Mouse (Mus musculus): Measurements from ENCODE around the gene Svs5. TPM values are rescaled to one million over a fixed set of nuclear protein-coding genes. Genes with fewer than 3 reads are reported as not detected.

Gene Svs5
- polyA plus RNA-seq, 1 experiment from 2014 or later, result not detected

Small RNAs within 50 kb of the gene (microRNA-seq; reads per million reads assigned to microRNA genes)
- not detected for gene Mir7678

Other genes starting within 250 kb of the Svs5 start
- gene Kcns1, start 161.6 kb upstream of the Svs5 start, polyA plus RNA-seq (2015; fragmentation: Nextera tagmentation; extraction: Ambion mirVana), result 0.16 and 0.23 TPM in 2 replicates
- gene Wfdc5, start 150.0 kb upstream of the Svs5 start, polyA plus RNA-seq (2015; fragmentation: Nextera tagmentation; extraction: Ambion mirVana), result not detected in 2 replicates
- not detected in 2 replicates for gene Wfdc12, start 142.1 kb upstream of the Svs5 start, polyA plus RNA-seq (2015; fragmentation: Nextera tagmentation; extraction: Ambion mirVana)
- gene Wfdc15a, start 132.6 kb upstream of the Svs5 start, polyA plus RNA-seq (2015; fragmentation: Nextera tagmentation; extraction: Ambion mirVana), result not detected in 2 replicates
- gene Wfdc15b, start 111.1 kb upstream of the Svs5 start, polyA plus RNA-seq (2015; fragmentation: Nextera tagmentation; extraction: Ambion mirVana), result not detected in 2 replicates
- not detected in 2 replicates for gene Svs2, start 94.3 kb upstream of the Svs5 start, polyA plus RNA-seq (2015; fragmentation: Nextera tagmentation; extraction: Ambion mirVana)
- gene Svs3b, start 76.1 kb upstream of the Svs5 start, polyA plus RNA-seq (2015; fragmentation: Nextera tagmentation; extraction: Ambion mirVana), result not detected in 2 replicates
- gene Svs4, start 54.3 kb upstream of the Svs5 start, polyA plus RNA-seq (2015; fragmentation: Nextera tagmentation; extraction: Ambion mirVana), result not detected in 2 replicates
- gene Svs3a, start 43.5 kb upstream of the Svs5 start, polyA plus RNA-seq (2015; fragmentation: Nextera tagmentation; extraction: Ambion mirVana), result not detected in 2 replicates
- gene Svs6, start 16.0 kb upstream of the Svs5 start, polyA plus RNA-seq (2015; fragmentation: Nextera tagmentation; extraction: Ambion mirVana), result not detected in 2 replicates
- 0.36 TPM in 1 of 2 replicates, not detected in the other for gene Slpi, start 56.4 kb downstream of the Svs5 start, polyA plus RNA-seq (2015; fragmentation: Nextera tagmentation; extraction: Ambion mirVana)
- not detected in 2 replicates for gene Rbpjl, start 70.4 kb downstream of the Svs5 start, polyA plus RNA-seq (2015; fragmentation: Nextera tagmentation; extraction: Ambion mirVana)
- gene Matn4, start 72.4 kb downstream of the Svs5 start, polyA plus RNA-seq (2015; fragmentation: Nextera tagmentation; extraction: Ambion mirVana), result 0.26 and 0.39 TPM in 2 replicates
- 6.5 and 7.3 TPM in 2 replicates for gene Sdc4, start 111.1 kb downstream of the Svs5 start, polyA plus RNA-seq (2015; fragmentation: Nextera tagmentation; extraction: Ambion mirVana)
- gene Sys1, start 124.2 kb downstream of the Svs5 start, polyA plus RNA-seq (2015; fragmentation: Nextera tagmentation; extraction: Ambion mirVana), result 77.6 and 81.1 TPM in 2 replicates
- 4.5 and 5.2 TPM in 2 replicates for gene Gm20458, start 128.2 kb downstream of the Svs5 start, polyA plus RNA-seq (2015; fragmentation: Nextera tagmentation; extraction: Ambion mirVana)
- gene Trp53tg5, start 141.0 kb downstream of the Svs5 start, polyA plus RNA-seq (2015; fragmentation: Nextera tagmentation; extraction: Ambion mirVana), result not detected in 2 replicates
- gene Dbndd2, start 153.4 kb downstream of the Svs5 start, polyA plus RNA-seq (2015; fragmentation: Nextera tagmentation; extraction: Ambion mirVana), result 8.7 and 8.8 TPM in 2 replicates
- gene Pigt, start 164.8 kb downstream of the Svs5 start, polyA plus RNA-seq (2015; fragmentation: Nextera tagmentation; extraction: Ambion mirVana), result 64.2 and 67.8 TPM in 2 replicates
- gene Wfdc2, start 229.7 kb downstream of the Svs5 start, polyA plus RNA-seq (2015; fragmentation: Nextera tagmentation; extraction: Ambion mirVana), result 5.7 and 6.8 TPM in 2 replicates
- gene Spint3, start 240.7 kb downstream of the Svs5 start, polyA plus RNA-seq (2015; fragmentation: Nextera tagmentation; extraction: Ambion mirVana), result not detected in 2 replicates